Mouse (Mus musculus): ENCODE measurements around the gene Aco2.

DNA sequence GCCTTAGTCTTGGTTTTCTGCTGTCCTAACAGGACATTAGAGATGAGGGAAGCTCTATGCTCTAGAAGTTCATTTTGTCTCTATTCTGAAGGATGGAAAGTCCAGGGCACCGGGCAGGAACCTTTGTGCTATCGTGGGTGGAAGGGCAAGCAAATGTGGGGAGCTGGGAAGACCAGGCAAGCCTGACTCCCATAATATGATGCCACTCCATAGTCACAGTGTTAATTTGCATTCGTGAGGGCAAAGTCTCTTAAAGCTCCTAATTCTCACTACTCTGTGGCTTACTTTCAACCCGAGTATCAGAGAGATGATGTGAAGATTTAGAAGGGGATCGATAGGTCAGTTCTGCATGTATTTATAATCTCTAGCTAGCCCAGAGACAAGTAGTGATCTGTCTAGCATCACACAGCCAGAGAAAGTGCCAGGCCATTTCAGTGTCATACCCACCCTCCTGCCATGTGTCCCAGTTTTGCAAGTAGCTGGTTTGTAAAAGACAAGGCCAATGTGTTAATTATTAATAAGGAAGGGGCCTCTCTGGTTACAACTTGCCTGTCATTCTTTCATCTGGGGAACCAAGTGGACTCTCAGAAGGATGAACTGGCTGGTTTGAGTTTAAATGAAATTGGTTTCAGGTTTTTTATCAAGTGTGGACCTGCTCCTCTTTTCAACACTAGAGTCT is 25.6 kb downstream of the Aco2 start:
- TF ChIP-seq CTCF (IDR thresholded peaks at IDR 0.05) (no peak), POLR2A (IDR thresholded peaks at IDR 0.05; ENCODE audit: insufficient read depth, low read depth, low read length) (no peak)

Measured in heart, adult 2 months (tissue).